Mouse (Mus musculus) thymus, postnatal 4 days (tissue): ENCODE data around the gene Unc93b1.

Experiments
- DNase-seq: peaks from one replicate; pipeline ENCODE4 v3.0.0; 2021

The Unc93b1 gene

DNA sequence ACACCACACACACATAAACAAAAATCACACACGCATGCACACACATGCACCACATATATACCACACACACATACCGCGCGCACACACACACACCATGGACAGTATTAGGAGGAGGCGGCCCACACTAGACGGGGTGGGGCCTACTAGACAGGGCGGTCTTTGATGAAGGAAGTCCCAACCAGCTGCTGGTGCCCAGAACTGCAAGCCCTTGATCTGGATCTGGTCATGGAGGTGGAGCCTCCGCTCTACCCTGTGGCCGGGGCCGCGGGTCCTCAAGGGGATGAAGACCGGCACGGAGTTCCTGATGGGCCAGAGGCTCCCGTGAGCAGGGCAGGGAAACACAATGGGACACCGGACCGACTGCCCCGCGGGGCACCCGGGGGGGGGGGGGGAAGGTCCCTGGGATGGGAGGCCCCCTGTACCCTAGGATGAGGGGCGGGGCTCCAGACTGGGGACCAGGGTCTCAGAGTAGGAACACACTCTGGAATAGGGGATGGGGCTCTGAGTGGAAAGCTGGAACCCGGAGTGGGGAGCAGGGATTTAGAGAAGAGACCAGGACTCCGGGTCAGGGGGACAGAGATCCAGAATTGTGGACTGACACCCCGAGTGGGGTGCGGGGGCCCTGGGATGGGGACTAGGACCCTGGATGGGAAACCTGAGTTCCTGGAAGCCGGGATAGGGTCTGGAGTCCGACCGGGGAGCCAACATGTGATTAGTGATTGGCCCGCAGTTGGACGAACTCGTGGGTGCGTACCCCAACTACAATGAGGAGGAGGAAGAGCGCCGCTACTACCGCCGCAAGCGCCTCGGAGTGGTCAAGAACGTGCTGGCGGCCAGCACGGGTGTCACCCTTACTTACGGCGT lies at the start of gene Unc93b1:
Gene Unc93b1, plus strand, starts transcription at position 155 of the 864 bp plus-strand sequence.
- peak; percentile 36 for DNase-seq

DNA sequence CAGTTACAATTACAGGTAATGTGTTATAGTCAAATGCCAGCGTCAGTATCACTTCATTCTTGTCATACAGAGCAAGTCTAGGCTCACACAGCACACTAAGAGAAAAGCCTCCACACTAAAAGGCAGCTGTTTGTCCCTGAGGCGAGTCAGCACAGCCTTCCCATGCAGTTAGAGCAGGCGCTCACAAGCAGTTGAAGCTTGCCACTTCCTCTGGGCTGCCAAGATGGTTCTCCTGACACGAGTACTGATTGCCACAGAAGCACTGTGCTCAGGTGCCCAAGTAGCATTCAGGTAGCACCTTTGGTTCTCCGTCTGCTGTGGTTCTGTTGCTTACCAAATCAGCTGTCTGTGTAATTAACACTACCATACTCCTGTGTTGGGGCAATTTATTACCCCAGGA lies 45.9 kb upstream of the Unc93b1 start:
- DNase-seq, result no peak

- peak; percentile 72 for DNase-seq
Observed at GRCm38 (mm10) chr19:3890181-3890580, 44.8 kb upstream of the Unc93b1 start.

GRCm38 (mm10) chr19:3893545-3894116 lies 41.4 kb upstream of the Unc93b1 start:
- no peak for DNase-seq

GRCm38 (mm10) chr19:3894294-3894693 lies 40.7 kb upstream of the Unc93b1 start:
- DNase-seq, result no peak

GRCm38 (mm10) chr19:3895171-3895631 lies 39.8 kb upstream of the Unc93b1 start:
- no peak for DNase-seq

- DNase-seq, result no peak
Observed at GRCm38 (mm10) chr19:3896208-3896607, 38.8 kb upstream of the Unc93b1 start.

DNA sequence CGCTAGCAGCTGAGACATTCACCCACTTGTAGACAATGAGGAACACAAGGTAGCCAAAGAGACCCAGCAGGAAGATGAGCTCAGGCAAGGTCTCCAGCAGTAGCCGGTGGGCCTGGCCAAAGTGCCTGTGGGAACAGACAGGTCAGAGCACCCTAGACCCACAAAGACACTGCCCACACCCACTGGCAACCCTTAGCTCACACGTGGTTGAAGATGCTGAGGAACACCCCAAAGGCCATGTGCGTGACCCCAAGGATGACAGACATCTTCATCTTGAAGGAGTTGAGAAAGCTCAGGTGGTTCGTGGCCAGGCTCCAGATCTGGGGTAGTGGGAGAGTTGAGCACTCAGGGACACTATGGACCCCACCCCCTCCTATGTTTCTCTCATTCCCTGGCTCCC lies 37.4 kb upstream of the Unc93b1 start:
- DNase-seq, result no peak

GRCm38 (mm10) chr19:3898952-3899351 lies 36.0 kb upstream of the Unc93b1 start:
- DNase-seq, result no peak

DNA sequence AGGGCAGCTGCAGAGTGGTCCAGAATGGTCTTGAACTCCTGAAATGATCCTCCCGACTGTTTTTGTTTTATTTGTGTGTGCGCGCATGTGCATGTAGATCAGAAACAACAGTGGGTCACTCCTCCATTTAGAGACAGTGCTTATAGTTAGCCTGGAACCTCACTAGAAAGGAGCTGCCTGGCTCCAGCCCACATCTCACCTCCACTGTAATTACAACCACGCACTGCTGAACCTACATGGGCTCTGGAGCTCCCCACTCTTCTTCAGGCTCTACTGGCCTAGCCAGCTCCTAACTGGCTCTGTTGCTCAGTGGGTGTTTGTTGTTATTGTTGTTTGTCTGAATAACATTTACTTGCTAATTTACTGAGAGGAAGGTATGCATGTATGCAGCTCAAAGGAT lies 35.4 kb upstream of the Unc93b1 start:
- DNase-seq, result no peak

- peak; percentile 68 for DNase-seq
Observed at GRCm38 (mm10) chr19:3902966-3903365, 32.0 kb upstream of the Unc93b1 start.

- no peak for DNase-seq
Observed at GRCm38 (mm10) chr19:3903648-3904362, 31.2 kb upstream of the Unc93b1 start.

DNA sequence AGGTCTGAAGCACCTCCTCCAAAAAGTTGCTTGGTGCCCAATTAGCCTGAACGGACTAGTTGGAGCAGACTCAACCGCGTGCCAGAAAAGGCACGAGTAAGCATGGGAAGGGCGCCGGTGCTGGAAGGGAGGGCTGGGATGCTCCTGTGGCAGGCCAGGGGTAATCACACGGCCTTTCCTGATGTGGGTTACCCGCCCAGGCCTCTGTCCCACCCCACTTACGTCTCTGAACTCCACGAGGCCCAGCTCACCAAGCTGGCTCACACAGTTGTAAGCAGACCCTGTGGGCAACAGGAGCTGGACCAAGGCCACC lies 30.7 kb upstream of the Unc93b1 start:
- DNase-seq, result no peak

DNA sequence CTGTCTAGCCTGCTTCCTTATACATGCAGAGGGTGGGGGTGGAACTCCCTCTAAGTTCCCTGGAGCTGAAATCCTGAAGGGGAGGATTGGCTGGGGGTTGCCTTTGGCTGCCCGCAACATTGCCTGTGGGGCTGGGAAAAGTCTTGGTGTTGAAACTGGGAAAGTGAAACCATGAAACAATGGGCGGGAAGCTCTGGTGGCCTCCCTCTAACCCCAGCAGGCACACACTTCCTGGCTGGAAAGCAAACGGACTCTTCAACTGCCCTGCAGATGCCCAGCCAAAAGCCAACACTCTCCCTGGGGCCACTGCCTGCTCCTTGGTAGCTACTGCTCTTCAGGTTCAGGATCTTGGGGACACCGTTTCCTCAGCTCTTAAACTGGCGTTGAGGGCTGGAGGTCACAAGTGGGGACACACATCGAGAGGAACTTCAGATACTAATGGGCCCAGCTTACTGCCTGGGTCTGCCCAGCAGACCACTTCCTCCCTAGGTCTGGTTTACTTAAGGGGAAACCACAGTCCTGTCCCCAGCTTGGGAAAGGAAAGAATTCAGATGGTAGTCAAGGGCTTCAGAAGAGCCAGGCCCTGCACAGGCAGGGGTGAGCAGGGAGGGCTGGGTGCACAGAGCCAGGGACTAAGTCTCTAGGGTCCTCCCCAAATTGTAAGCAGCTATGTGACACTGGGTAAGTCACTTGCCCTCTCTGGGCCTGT lies 29.6 kb upstream of the Unc93b1 start:
- no peak for DNase-seq

DNA sequence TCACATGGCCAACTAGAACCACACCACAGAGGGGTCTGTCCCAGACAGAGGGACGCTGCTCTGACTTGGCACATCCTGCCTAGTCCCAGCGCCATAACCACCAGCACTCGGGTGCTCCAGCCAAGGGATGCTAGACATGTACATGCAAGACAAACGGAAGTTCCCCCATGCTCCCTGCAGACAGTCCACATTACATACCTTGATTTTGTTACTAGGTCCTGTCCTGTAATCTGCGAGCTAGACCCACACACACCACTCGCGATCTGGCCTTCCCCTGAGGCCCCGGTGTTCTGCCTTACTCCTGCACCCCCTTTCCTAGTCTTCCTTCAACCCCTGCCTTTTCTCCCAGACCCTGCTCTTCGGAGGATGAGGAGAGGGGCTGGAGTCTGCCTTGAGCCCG lies 28.7 kb upstream of the Unc93b1 start:
- DNase-seq, result peak; percentile 39

- DNase-seq, result peak; percentile 77
Observed at GRCm38 (mm10) chr19:3906795-3907786, 27.9 kb upstream of the Unc93b1 start, which contains the start of gene Tcirg1. Tcirg1 (minus strand) TSS chr19:3907133.

- DNase-seq, result no peak
Observed at GRCm38 (mm10) chr19:3907876-3908660, 26.9 kb upstream of the Unc93b1 start.

DNA sequence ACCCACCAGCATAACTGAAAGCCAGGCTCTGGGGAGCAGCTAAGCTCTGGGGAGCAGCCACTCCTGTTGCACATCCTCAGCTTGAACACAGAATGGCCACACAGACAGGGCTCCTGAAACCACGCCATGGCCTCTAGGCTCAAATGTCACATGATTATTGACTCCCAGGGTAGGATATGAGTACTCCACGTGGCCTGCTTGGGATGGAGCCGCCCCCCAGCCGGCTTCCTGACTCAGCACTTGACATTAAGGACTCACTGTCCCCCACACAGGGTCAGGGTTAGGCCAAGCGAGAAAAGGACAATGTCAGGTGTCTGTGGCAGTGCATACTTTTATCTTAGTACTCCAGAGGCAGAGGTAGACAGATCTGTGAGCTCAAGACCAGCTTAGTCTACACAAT lies 24.8 kb upstream of the Unc93b1 start:
- DNase-seq, result no peak

DNA sequence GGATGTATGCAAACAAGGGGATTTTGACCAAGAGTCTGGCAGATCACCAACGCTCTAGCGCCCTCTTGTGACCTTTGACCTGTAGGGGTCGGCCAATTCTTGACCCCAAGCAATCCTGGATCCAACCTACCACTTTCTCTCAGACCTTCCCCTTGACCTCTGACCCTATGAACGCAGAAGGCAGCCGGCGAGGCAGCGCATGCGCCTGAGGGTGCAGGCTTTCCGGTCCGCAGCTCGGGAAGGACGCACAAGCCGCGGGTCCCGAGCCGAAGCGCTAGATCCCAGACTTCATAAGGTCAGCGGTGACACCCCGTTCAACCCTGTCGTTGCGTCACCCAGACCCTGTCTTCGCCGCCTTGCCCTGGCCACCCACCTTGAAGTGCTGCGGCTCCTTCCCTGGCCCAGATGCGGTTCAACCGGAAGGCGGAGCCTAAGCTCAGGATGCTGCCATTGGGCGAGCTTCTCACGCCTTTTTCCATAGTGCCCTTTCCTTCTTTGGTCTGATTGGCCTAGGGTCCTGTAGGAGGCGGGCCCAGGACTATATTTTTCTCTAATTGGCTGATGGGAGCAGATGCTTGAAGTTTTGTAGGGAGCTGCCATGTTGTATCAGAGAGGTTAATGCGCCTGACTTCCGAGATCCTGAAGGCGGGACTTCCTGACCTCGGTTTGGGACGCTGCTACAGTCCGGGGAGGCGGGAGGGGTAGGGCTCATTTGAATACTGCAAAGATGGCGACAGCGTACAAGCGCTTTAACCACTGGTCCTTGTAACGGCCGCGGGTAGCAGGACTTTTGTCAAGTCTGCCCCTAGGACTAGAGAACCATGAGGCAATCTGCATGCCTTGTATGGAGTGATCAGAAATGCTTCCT lies 22.4 kb upstream of the Unc93b1 start, which contains the start of gene Ndufs8:
Gene Ndufs8, minus strand, starts transcription at position 438 of the 868 bp plus-strand sequence.
- DNase-seq, result peak; percentile 87

- DNase-seq, result no peak
Observed at GRCm38 (mm10) chr19:3913692-3914091, 21.3 kb upstream of the Unc93b1 start.
